Mouse (Mus musculus) liver, embryonic 11.5 days (tissue): ENCODE data around the gene Efcab2. TPM values are rescaled to one million over a fixed set of nuclear protein-coding genes. Genes with fewer than 3 reads are reported as not detected.

ENCODE experiments used
- ATAC-seq: fragments of 200-750 bp; cut with Nextera tagmentation; replicated peaks from 2 replicates; pipeline ENCODE4 v1.8.0; 2017; ENCODE audit warnings: moderate number of reproducible peaks, mild to moderate bottlenecking, moderate TSS enrichment, moderate library complexity; ENCODE audit not compliant: low FRiP score
- DNase-seq: peaks from one replicate; pipeline ENCODE4 v3.0.0-alpha.2; 2017; ENCODE audit warnings: low spot score
- H3K27ac ChIP-seq: fragments of 300-500 bp; sonication (generic); 2 replicates; pipeline ENCODE4 v1.5.1; 2014; ENCODE audit warnings: mild to moderate bottlenecking, low read depth, low read length, control low read depth
- H3K27me3 ChIP-seq: fragments of 300-500 bp; sonication (generic); replicated peaks from 2 replicates; pipeline ENCODE4 v1.6.1; 2014; ENCODE audit warnings: low read length, mixed read lengths; ENCODE audit not compliant: control insufficient read depth, insufficient read depth
- H3K36me3 ChIP-seq: fragments of 300-500 bp; sonication (generic); 2 replicates; pipeline ENCODE4 v1.6.1; 2014; ENCODE audit warnings: mild to moderate bottlenecking, low read length, moderate library complexity, mixed read lengths; ENCODE audit not compliant: control insufficient read depth, insufficient read depth
- H3K4me1 ChIP-seq: fragments of 300-500 bp; sonication (generic); replicated peaks from 2 replicates; pipeline ENCODE4 v1.6.1; 2014; ENCODE audit warnings: low read length, mixed read lengths; ENCODE audit not compliant: control insufficient read depth, insufficient read depth
- H3K4me2 ChIP-seq: fragments of 300-500 bp; sonication (generic); 2 replicates; pipeline ENCODE4 v1.6.1; 2014; ENCODE audit warnings: mild to moderate bottlenecking, control low read depth, moderate library complexity
- H3K4me3 ChIP-seq: fragments of 300-500 bp; sonication (generic); 2 replicates; pipeline ENCODE4 v1.5.1; 2014; ENCODE audit warnings: low read depth, low read length, control low read depth
- H3K9ac ChIP-seq: fragments of 300-500 bp; sonication (generic); 2 replicates; pipeline ENCODE4 v1.6.1; 2014; ENCODE audit warnings: low read depth, low read length, control low read depth
- H3K9me3 ChIP-seq: fragments of 300-500 bp; sonication (generic); 2 replicates; pipeline ENCODE4 v1.6.1; 2016; ENCODE audit warnings: low read length, inconsistent platforms, mixed read lengths; ENCODE audit not compliant: control insufficient read depth
- WGBS: fragments of 180-500 bp; shearing (Covaris S2); extraction: QIAGEN DNeasy Blood & Tissue Kit; methylation state at CpG from one replicate; pipeline ENCODE4 v1.1.7; 2014; 5-methylcytosine and 5-hydroxymethylcytosine counted together
- polyA plus RNA-seq: library from polyadenylated mRNA; unstranded; fragments of >200 nt; fragmentation: Nextera tagmentation; extraction: Ambion mirVana; gene quantifications from 2 replicates; pipeline ENCODE4 v1.2.1, GENCODE M21; 2014

Efcab2 gene
- polyA plus RNA-seq, 1 experiment from 2014 or later: 5.8 TPM

DNA sequence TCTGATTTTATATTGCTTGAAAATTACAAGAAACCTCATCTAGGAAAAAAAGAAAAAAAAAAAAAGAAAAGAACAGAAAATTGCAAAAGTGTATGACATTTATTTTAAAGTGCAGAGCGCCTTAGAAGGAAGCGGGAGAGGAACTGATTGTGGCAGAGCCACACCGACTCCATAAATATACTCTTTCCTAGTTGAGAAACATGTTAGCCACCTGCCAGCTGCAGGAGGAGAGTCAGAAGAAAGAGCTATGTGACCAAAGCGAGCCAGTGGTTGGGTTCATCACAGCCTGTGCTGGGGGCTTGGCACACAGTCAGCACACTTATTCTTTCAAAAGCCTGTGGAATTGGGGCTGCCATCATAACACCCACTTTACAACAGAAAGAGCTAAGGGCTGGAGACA, 33.2 kb upstream of the Efcab2 start:
- no peaks in the 10 kb centered on the region for H3K9me3 ChIP-seq
- WGBS: 77% methylated on average over 4 of the region's 4 CpGs
- H3K4me2 ChIP-seq: no peak overlapping the region
- ATAC-seq (no peak), DNase-seq (no peak)
- no peak overlapping the region for H3K27ac ChIP-seq
- H3K36me3 ChIP-seq: no peaks in the 10 kb centered on the region
- peaks cover 12% of the 10 kb centered on the region for H3K4me1 ChIP-seq
- no peak overlapping the region for H3K9ac ChIP-seq
- no peak overlapping the region for H3K4me3 ChIP-seq
- H3K27me3 ChIP-seq: no peaks in the 10 kb centered on the region

DNA sequence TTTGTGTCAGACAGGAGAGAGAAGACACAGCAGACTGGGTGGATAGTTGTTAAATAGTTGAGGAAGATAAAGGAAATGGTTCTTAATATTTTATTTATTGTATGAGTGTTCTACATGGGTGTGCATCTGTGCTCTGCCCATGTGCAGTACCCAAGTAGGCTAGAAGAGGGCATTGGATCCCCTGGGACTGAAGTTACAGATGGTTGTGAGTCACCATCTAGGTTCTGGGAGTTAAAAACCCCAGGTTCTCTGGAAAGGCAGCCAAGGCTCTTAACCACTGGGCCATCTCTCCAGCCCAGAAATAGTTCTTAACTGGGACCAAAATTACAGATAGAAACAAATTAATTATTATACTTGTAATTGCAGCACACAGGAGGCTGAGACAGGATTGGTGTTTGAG, 30.5 kb upstream of the Efcab2 start:
- H3K9ac ChIP-seq: no peak overlapping the region

GRCm38 (mm10) chr1:178376061-178376460, 29.8 kb upstream of the Efcab2 start:
- H3K36me3 ChIP-seq: no peaks in the 10 kb centered on the region
- no peak for DNase-seq

More for the DNA sequence above, 30.5 kb upstream of the Efcab2 start:
- ATAC-seq: no peak
- Histone ChIP-seq H3K36me3 (no peaks in the 10 kb centered on the region), H3K9me3 (no peaks in the 10 kb centered on the region), H3K4me2 (no peak overlapping the region), H3K27ac (no peak overlapping the region), H3K27me3 (no peaks in the 10 kb centered on the region), H3K4me1 (peaks cover 5% of the 10 kb centered on the region; the same call in 1 of the 2 replicates), H3K4me3 (no peak overlapping the region)
- DNase-seq: no peak

GRCm38 (mm10) chr1:178376907-178377306, 29.0 kb upstream of the Efcab2 start:
- no peak for ATAC-seq
- Histone ChIP-seq H3K27me3 (no peaks in the 10 kb centered on the region), H3K9me3 (no peaks in the 10 kb centered on the region), H3K4me2 (no peak overlapping the region), H3K4me1 (peaks cover 5% of the 10 kb centered on the region; the same call in 1 of the 2 replicates), H3K9ac (no peak overlapping the region), H3K4me3 (no peak overlapping the region), H3K27ac (no peak overlapping the region), H3K36me3 (no peaks in the 10 kb centered on the region)
- WGBS: 75% methylated on average over 2 of the region's 2 CpGs
- no peak for DNase-seq

More at GRCm38 (mm10) chr1:178376061-178376460, 29.8 kb upstream of the Efcab2 start:
- no peak overlapping the region for H3K4me3 ChIP-seq
- peaks cover 5% of the 10 kb centered on the region; the same call in 1 of the 2 replicates for H3K4me1 ChIP-seq
- H3K27ac ChIP-seq: no peak overlapping the region
- no peaks in the 10 kb centered on the region for H3K9me3 ChIP-seq
- no peak overlapping the region for H3K9ac ChIP-seq
- H3K27me3 ChIP-seq: no peaks in the 10 kb centered on the region
- WGBS: 72% methylated on average over 2 of the region's 2 CpGs
- no peak overlapping the region for H3K4me2 ChIP-seq
- ATAC-seq: peak; percentile 65

DNA sequence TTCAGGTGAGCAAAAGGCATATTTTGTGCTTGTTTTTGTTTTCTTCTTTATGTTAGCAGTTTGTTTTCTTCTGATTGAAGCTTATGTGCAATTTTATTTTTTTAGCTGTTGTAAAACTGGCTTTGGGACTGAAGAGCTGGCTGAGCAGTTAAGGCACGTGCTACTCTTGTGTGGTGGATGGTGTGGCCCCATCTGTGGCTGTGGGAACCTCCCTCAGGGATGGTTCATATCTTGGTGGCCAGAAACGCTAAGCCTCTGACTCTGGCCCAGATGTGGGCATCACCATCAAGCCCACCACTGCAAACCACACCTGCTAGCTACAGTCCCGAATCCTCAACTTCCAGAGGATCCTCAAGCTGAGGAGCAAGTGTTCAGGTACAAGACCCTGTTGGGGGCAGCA, 27.8 kb upstream of the Efcab2 start:
- 57% methylated on average over 3 of the region's 3 CpGs for WGBS
- H3K27ac ChIP-seq: no peak overlapping the region
- H3K27me3 ChIP-seq: no peaks in the 10 kb centered on the region
- H3K9ac ChIP-seq: no peak overlapping the region
- H3K4me2 ChIP-seq: no peak overlapping the region
- DNase-seq: no peak
- peaks cover 2% of the 10 kb centered on the region; the same call in 1 of the 2 replicates for H3K4me1 ChIP-seq
- peak; percentile 69; the same call in 1 of the 2 replicates for ATAC-seq
- H3K9me3 ChIP-seq: no peaks in the 10 kb centered on the region
- H3K36me3 ChIP-seq: no peaks in the 10 kb centered on the region
- H3K4me3 ChIP-seq: no peak overlapping the region

DNA sequence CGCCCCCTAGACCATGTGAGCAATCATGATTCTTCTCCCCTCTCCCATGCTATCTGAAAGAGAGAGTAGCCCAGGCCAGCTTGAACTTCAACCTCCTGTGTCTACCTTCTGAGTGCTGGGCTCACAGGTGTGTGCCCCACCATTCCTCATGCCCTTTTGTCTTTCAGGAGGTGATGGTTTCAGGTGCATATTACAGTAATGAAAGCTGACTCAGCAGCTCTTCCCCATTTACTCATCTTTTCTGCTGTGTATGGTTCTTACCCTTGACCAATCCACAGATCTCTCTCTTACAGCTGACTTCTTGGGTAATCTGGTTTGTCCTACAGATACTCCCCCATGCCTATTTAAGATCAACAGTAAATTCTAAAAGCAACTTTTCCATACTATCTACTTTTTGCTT, 26.7 kb upstream of the Efcab2 start:
- no peak overlapping the region for H3K4me2 ChIP-seq
- H3K9ac ChIP-seq: no peak overlapping the region
- H3K4me1 ChIP-seq: no peaks in the 10 kb centered on the region
- H3K27me3 ChIP-seq: no peaks in the 10 kb centered on the region
- ATAC-seq (no peak), DNase-seq (no peak)
- no peak overlapping the region for H3K27ac ChIP-seq
- H3K4me3 ChIP-seq: no peak overlapping the region
- no peaks in the 10 kb centered on the region for H3K36me3 ChIP-seq
- no peaks in the 10 kb centered on the region for H3K9me3 ChIP-seq
- WGBS: 89% methylated on average over 1 of the region's 1 CpGs

DNA sequence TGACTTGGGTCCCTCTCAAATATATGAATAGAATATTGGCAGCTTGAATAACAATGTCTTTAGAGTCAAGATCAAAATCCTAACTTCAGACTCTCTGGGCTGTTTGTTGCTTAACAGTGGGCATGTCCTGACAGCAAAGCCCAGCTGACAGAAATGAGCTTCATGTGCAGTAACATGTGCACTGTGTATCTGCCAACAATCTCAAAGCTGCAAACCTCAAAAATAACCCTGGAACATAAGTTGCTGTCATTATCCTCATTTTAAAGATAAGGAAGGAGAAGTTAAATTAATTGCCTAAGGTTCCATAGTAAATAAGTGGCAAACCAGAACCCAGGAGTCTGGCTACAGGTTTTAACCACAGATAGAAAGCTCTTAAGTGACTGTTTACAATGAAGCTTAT, 23.7 kb upstream of the Efcab2 start:
- no peak for DNase-seq
- no peak for ATAC-seq
- Histone ChIP-seq H3K4me3 (no peak overlapping the region), H3K27ac (no peak overlapping the region), H3K4me1 (no peaks in the 10 kb centered on the region), H3K4me2 (no peak overlapping the region), H3K9me3 (no peaks in the 10 kb centered on the region), H3K9ac (no peak overlapping the region), H3K36me3 (no peaks in the 10 kb centered on the region), H3K27me3 (no peaks in the 10 kb centered on the region)

DNA sequence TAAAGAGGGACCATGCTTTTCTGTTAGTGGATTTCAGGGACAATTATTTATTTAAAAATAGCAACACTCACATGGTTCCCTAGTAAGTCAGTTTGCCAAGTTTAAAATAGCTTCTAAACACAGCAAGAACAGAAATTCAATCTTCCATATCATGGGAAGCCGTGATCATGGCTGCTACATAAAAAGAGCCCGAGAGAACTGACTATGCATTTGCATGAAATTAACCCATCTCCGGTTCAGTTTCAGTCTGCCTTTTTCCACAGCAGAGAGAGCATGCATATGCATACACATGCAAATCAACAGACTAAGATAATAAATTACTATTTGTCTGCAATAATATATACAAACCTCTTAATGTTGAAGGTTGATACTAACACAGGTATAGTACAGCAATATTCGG, 17.1 kb upstream of the Efcab2 start:
- no peaks in the 10 kb centered on the region for H3K36me3 ChIP-seq
- 82% methylated on average over 4 of the region's 4 CpGs for WGBS
- no peaks in the 10 kb centered on the region for H3K4me1 ChIP-seq
- H3K27ac ChIP-seq: no peak overlapping the region
- H3K9ac ChIP-seq: no peak overlapping the region
- no peaks in the 10 kb centered on the region for H3K9me3 ChIP-seq
- no peak overlapping the region for H3K4me3 ChIP-seq
- no peak for DNase-seq
- H3K27me3 ChIP-seq: no peaks in the 10 kb centered on the region
- ATAC-seq: no peak
- H3K4me2 ChIP-seq: no peak overlapping the region

DNA sequence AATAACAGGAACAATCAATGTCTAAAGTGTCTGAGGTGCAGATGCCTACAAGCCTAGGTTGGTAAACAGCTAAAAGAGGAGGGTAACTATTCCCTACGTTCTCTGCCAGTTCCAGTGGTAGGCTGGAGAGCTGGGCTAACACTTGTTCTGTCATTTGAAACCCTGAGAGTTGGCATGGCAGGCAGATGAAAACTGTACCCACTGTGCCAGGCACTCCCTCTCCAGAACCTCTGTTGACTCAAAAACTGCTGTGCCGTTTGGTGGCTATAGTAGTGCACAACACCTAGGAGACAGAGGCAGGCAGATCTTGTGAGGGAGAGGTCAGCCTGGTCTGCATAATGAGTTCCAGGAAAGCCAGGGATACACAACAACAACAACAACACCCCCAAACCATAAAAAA, 16.5 kb upstream of the Efcab2 start:
- Histone ChIP-seq H3K4me2 (no peak overlapping the region), H3K36me3 (no peaks in the 10 kb centered on the region), H3K9ac (no peak overlapping the region), H3K4me3 (no peak overlapping the region), H3K27ac (no peak overlapping the region), H3K27me3 (no peaks in the 10 kb centered on the region), H3K9me3 (no peaks in the 10 kb centered on the region), H3K4me1 (no peaks in the 10 kb centered on the region)
- 74% methylated on average over 2 of the region's 2 CpGs for WGBS
- no peak for ATAC-seq
- no peak for DNase-seq
